19 mouse cellular contexts compared by ENCODE assay signal in genomic region chr13:49082151-49082879, GRCm38 (mm10).
DNase-seq lines count a peak whose midpoint lies in the region; ATAC-seq and TF ChIP-seq lines count a peak whose summit lies in the region.
"Had no signal": no experiment of that assay in that cellular context is flagged by ENCODE, and none has a peak within 500 bp of the region (broad histone marks: within the 10 kb centered on the region; RNA-seq: fewer than 3 reads in every experiment).

No protein-coding gene starts in this region.

- DNase-seq in heart, adult 11 months = peak; percentile 84
- no peak for DNase-seq in heart, adult 8-10 months (ENCODE audit: low spot score)
- peak; percentile 29 for DNase-seq in forebrain, postnatal 0 days
- peak; percentile 14 to 37 for DNase-seq in kidney, postnatal 4 days
- DNase-seq in cerebellum, adult 11-12 months = no peak
- no peak for DNase-seq in spleen, postnatal 10 days (ENCODE audit: low spot score in 2 of 2)
- DNase-seq in cerebellum, postnatal 36 days = no peak
- DNase-seq: adrenal gland, postnatal 14 days; cerebellum, adult 2 months; left cerebral cortex, postnatal 4 days; lung, adult 2 months; thymus, adult 18-20 months had no signal

- no peak overlapping the region for H3K9ac ChIP-seq in forebrain, postnatal 0 days
- H3K9ac ChIP-seq: heart, embryonic 12.5 days; hindbrain, embryonic 14.5 days; intestine, embryonic 15.5 days; midbrain, embryonic 12.5 days; neural tube, embryonic 13.5 days had no signal

- H3K4me3 ChIP-seq in cortical plate, adult 2 months (ENCODE audit: insufficient read depth, low read length) = no peak overlapping the region
- H3K4me3 ChIP-seq in forebrain, postnatal 0 days (ENCODE audit: low read depth, low read length) = no peak overlapping the region
- H3K4me3 ChIP-seq: heart, embryonic 12.5 days; intestine, embryonic 15.5 days; midbrain, embryonic 12.5 days; neural tube, embryonic 13.5 days had no signal

- TF ChIP-seq CTCF in cortical plate, adult 2 months (IDR thresholded peaks at IDR 0.05; ENCODE audit: extremely low read depth, insufficient read depth, low read length) = no peak
- TF ChIP-seq CTCF in forebrain, postnatal 0 days (IDR thresholded peaks at IDR 0.05; ENCODE audit: low read depth) = no peak

- no peak overlapping the region for H3K4me2 ChIP-seq in forebrain, postnatal 0 days (ENCODE audit: low read depth)
- H3K4me2 ChIP-seq: heart, embryonic 12.5 days; hindbrain, embryonic 14.5 days; intestine, embryonic 15.5 days; midbrain, embryonic 12.5 days; neural tube, embryonic 13.5 days had no signal

- H3K27ac ChIP-seq in cortical plate, adult 2 months (ENCODE audit: insufficient read depth, low read length) = peak overlapping the region; percentile 47; the same call in 1 of the 2 replicates
- H3K27ac ChIP-seq in forebrain, postnatal 0 days (ENCODE audit: low read depth, low read length) = no peak overlapping the region
- H3K27ac ChIP-seq: hindbrain, embryonic 14.5 days; intestine, embryonic 15.5 days; macrophage; midbrain, embryonic 12.5 days; neural tube, embryonic 13.5 days had no signal

- 35% methylated on average over 14 of the region's 14 CpGs for WGBS in forebrain, postnatal 0 days

- H3K36me3 ChIP-seq in forebrain, postnatal 0 days (ENCODE audit: insufficient read depth) = peaks cover 48% of the 10 kb centered on the region
- H3K36me3 ChIP-seq: heart, embryonic 12.5 days; intestine, embryonic 15.5 days had no signal

- no peaks in the 10 kb centered on the region for H3K27me3 ChIP-seq in forebrain, postnatal 0 days (ENCODE audit: insufficient read depth, low read length)
- H3K27me3 ChIP-seq: intestine, embryonic 15.5 days; midbrain, embryonic 12.5 days; neural tube, embryonic 13.5 days had no signal

- H3K4me1 ChIP-seq in cortical plate, adult 2 months (ENCODE audit: control insufficient read depth, insufficient read depth, low read length) = 0 out of 2 replicates have a peak, but pooled peaks cover 2% of the 10 kb centered on the region
- no peaks in the 10 kb centered on the region for H3K4me1 ChIP-seq in forebrain, postnatal 0 days (ENCODE audit: insufficient read depth)
- H3K4me1 ChIP-seq: intestine, embryonic 15.5 days; midbrain, embryonic 12.5 days; neural tube, embryonic 13.5 days had no signal

- no peak for TF ChIP-seq POLR2A in cortical plate, adult 2 months (IDR thresholded peaks at IDR 0.05; ENCODE audit: extremely low read depth, insufficient read depth, low read length)

- peak; percentile 34 for ATAC-seq in forebrain, postnatal 0 days
- ATAC-seq: intestine, embryonic 15.5 days had no signal

- H3K9me3 ChIP-seq in forebrain, postnatal 0 days (ENCODE audit: low read length) = no peaks in the 10 kb centered on the region
- H3K9me3 ChIP-seq: heart, embryonic 12.5 days; intestine, embryonic 15.5 days; midbrain, embryonic 12.5 days; neural tube, embryonic 13.5 days had no signal

Comparison
In these comparisons a context has a peak if more than half of its experiments do, and no peak if none do; other contexts are left out.
1. DNase-seq: peak in heart, adult 11 months (single experiment), forebrain, postnatal 0 days (single experiment) and kidney, postnatal 4 days (2 of 2); none in heart, adult 8-10 months (single experiment), cerebellum, adult 11-12 months (single experiment), spleen, postnatal 10 days (0 of 2) and cerebellum, postnatal 36 days (0 of 2).